Mouse (Mus musculus): ENCODE data around the gene H2-T23. TPM values are rescaled to one million over a fixed set of nuclear protein-coding genes. Genes with fewer than 3 reads are reported as not detected.

Gene H2-T23
- polyA plus RNA-seq, 1 experiment from 2014 or later, result 68.3 TPM

- TF ChIP-seq CTCF (IDR thresholded peaks at IDR 0.05; ENCODE audit: low read depth), result no peak
Observed at GRCm38 (mm10) chr17:36022098-36022497, 10.6 kb downstream of the H2-T23 start.

DNA sequence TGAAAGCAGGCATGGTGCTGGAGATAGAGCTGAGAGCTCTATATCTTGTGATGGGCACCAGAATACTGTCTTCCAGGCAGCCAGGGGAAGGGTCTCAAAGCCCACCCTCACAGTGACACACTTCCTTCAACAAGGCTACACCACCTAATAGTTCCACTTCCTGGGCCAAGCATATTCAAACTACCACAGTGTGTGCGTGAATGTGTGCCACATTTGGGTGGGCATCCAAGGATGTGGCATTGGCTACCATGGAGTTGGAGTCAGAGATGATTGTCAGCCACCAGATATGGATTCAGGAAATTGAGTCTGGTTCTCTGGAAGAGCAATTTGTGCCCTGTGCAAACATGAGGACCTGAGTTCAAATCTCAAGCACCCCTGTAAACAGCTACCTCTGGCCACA lies 11.3 kb downstream of the H2-T23 start:
- peak overlapping the region; percentile 65; the same call in 1 of the 2 replicates for H3K27ac ChIP-seq (ENCODE audit: low read depth, low read length)
- no peak overlapping the region for H3K9ac ChIP-seq (ENCODE audit: low read depth, low read length)
- H3K4me1 ChIP-seq (replicated peaks; ENCODE audit: control insufficient read depth, insufficient read depth, low read length), result 0 out of 2 replicates have a peak, but pooled peaks cover 3% of the 10 kb centered on the region
- H3K36me3 ChIP-seq (ENCODE audit: control insufficient read depth, insufficient read depth), result no peaks in the 10 kb centered on the region
- no peaks in the 10 kb centered on the region for H3K9me3 ChIP-seq (ENCODE audit: control insufficient read depth)
- H3K4me2 ChIP-seq (replicated peaks; ENCODE audit: low read depth), result peak overlapping the region; percentile 60
- H3K27me3 ChIP-seq (replicated peaks; ENCODE audit: control insufficient read depth, insufficient read depth, low read length), result no peaks in the 10 kb centered on the region
- H3K4me3 ChIP-seq (ENCODE audit: low read depth, low read length), result no peak overlapping the region
- TF ChIP-seq CTCF (IDR thresholded peaks at IDR 0.05; ENCODE audit: low read depth), result no peak
- WGBS, result 88% methylated on average over 1 of the region's 1 CpGs
- no peak for ATAC-seq

More at GRCm38 (mm10) chr17:36022098-36022497, 10.6 kb downstream of the H2-T23 start:
- H3K4me2 ChIP-seq (replicated peaks; ENCODE audit: low read depth), result no peak overlapping the region
- no peak overlapping the region for H3K27ac ChIP-seq (ENCODE audit: low read depth, low read length)
- no peak overlapping the region for H3K9ac ChIP-seq (ENCODE audit: low read depth, low read length)
- H3K4me1 ChIP-seq (replicated peaks; ENCODE audit: control insufficient read depth, insufficient read depth, low read length), result 0 out of 2 replicates have a peak, but pooled peaks cover 3% of the 10 kb centered on the region
- H3K4me3 ChIP-seq (ENCODE audit: low read depth, low read length), result no peak overlapping the region
- H3K27me3 ChIP-seq (replicated peaks; ENCODE audit: control insufficient read depth, insufficient read depth, low read length), result no peaks in the 10 kb centered on the region
- H3K9me3 ChIP-seq (ENCODE audit: control insufficient read depth), result no peaks in the 10 kb centered on the region
- 97% methylated on average over 9 of the region's 9 CpGs for WGBS
- ATAC-seq, result no peak
- no peaks in the 10 kb centered on the region for H3K36me3 ChIP-seq (ENCODE audit: control insufficient read depth, insufficient read depth)

DNA sequence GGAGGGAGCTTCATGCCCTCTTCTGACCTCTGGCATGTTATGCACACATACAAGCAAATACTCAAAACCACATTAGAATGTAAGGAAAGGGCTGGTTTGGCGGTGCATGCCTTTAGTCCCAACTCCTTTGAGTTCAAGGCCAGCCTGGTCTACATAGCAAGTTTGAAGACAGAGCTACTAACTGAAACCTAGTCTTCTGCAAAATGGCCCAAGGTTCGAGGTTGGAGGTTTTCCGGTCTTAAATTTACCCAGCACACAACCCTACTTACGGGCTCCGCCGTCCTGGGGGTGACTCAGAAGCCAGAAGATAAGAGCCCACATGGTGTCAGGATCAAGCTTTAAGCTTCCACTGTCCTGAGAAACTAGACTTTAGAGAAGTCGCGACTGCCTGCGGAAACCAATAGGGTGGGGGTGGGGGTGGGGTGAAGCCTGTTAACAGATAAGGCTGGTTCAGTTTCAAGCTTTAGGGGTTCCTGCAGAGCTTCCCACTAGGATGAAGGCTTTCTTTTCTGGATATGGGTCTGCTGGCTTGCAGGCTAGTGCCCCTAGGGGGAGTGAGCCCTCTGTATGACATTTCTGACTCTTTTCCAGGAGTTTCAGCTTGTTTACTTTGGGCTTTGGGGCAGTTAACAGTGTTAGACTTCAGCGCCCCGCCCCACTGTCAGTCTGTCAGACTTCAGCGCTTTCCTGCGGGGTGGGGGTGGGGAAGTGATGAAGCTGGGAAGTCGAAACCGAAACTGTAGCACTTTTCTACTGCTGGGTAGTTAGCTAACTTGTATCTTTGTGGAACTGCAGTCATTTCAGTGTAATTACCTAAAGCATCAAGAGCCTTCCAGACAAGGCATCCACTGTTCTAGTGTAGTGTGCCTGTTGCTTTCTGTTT lies 12.2 kb downstream of the H2-T23 start, which contains the start of gene H2-T24:
Gene H2-T24 (minus strand): TSS at position 370 of the 883 bp plus-strand sequence.
- peak; percentile 78 for ATAC-seq
- 21% methylated on average over 15 of the region's 15 CpGs for WGBS
- 0 out of 2 replicates have a peak within 1 kb of the TSS, but pooled peaks have one; percentile 31 for H3K9ac ChIP-seq (ENCODE audit: low read depth, low read length)
- TF ChIP-seq CTCF (IDR thresholded peaks at IDR 0.05; ENCODE audit: low read depth), result peak; percentile 57
- no peaks in the 10 kb centered on the region for H3K36me3 ChIP-seq (ENCODE audit: control insufficient read depth, insufficient read depth)
- H3K27ac ChIP-seq (ENCODE audit: low read depth, low read length), result peak within 1 kb of the TSS; percentile 65
- H3K4me2 ChIP-seq (replicated peaks; ENCODE audit: low read depth), result peak within 1 kb of the TSS; percentile 60
- H3K4me3 ChIP-seq (ENCODE audit: low read depth, low read length), result peak within 1 kb of the TSS; percentile 15; the same call in 1 of the 2 replicates
- H3K9me3 ChIP-seq (ENCODE audit: control insufficient read depth), result no peaks in the 10 kb centered on the region
- no peaks in the 10 kb centered on the region for H3K27me3 ChIP-seq (replicated peaks; ENCODE audit: control insufficient read depth, insufficient read depth, low read length)
- 0 out of 2 replicates have a peak, but pooled peaks cover 3% of the 10 kb centered on the region for H3K4me1 ChIP-seq (replicated peaks; ENCODE audit: control insufficient read depth, insufficient read depth, low read length)

DNA sequence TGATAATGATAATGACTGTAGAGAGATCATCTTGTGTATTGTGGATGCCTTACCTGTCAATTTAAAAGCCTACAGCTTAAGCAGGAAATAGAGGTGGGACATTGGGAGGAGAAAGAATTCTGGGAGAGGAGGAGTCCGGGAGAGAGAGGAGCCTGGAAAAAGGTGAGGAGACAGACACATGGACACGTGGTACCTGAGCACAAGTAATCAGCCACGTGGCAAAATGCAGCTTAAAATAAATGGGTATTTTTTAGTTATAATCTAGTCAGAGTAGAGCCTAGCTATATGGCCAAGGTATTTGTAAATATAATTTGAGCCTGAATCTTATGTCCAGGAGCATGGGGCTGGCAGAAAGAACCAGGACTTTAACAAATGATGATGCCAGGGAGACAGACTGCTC lies 13.1 kb downstream of the H2-T23 start:
- 70% methylated on average over 3 of the region's 3 CpGs for WGBS
- no peaks in the 10 kb centered on the region for H3K9me3 ChIP-seq (ENCODE audit: control insufficient read depth)
- TF ChIP-seq CTCF (IDR thresholded peaks at IDR 0.05; ENCODE audit: low read depth), result no peak
- H3K4me2 ChIP-seq (replicated peaks; ENCODE audit: low read depth), result peak overlapping the region; percentile 60
- 0 out of 2 replicates have a peak, but pooled peaks cover 3% of the 10 kb centered on the region for H3K4me1 ChIP-seq (replicated peaks; ENCODE audit: control insufficient read depth, insufficient read depth, low read length)
- H3K27ac ChIP-seq (ENCODE audit: low read depth, low read length), result no peak overlapping the region
- H3K36me3 ChIP-seq (ENCODE audit: control insufficient read depth, insufficient read depth), result peaks cover 7% of the 10 kb centered on the region; the same call in 1 of the 2 replicates
- 0 out of 2 replicates have a peak overlapping the region, but pooled peaks have one; percentile 15 for H3K4me3 ChIP-seq (ENCODE audit: low read depth, low read length)
- ATAC-seq, result no peak
- no peaks in the 10 kb centered on the region for H3K27me3 ChIP-seq (replicated peaks; ENCODE audit: control insufficient read depth, insufficient read depth, low read length)
- no peak overlapping the region for H3K9ac ChIP-seq (ENCODE audit: low read depth, low read length)

DNA sequence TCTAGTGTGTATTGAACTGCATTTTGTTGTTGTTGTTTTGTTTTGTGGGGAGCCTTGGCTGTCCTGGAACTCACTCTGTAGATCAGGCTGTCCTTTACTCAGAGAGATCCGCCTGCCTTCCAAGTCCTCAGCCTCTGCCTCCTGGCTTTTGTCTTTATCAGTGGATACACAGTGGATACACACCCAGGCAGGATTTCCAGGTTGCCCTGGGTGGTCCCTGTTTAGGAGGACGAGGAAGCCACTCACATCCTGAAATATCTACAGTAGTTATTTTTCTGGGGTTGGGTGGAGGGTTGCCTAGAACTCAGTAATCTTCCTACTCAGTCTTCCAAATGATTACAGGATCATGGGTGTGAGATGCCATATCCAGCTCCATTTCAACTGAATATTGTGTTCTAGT lies 13.7 kb downstream of the H2-T23 start:
- peaks cover 13% of the 10 kb centered on the region; the same call in 1 of the 2 replicates for H3K36me3 ChIP-seq (ENCODE audit: control insufficient read depth, insufficient read depth)
- TF ChIP-seq CTCF (IDR thresholded peaks at IDR 0.05; ENCODE audit: low read depth), result no peak
- no peak overlapping the region for H3K27ac ChIP-seq (ENCODE audit: low read depth, low read length)
- no peaks in the 10 kb centered on the region for H3K9me3 ChIP-seq (ENCODE audit: control insufficient read depth)
- 55% methylated on average over 2 of the region's 2 CpGs for WGBS
- H3K27me3 ChIP-seq (replicated peaks; ENCODE audit: control insufficient read depth, insufficient read depth, low read length), result no peaks in the 10 kb centered on the region
- H3K4me2 ChIP-seq (replicated peaks; ENCODE audit: low read depth), result no peak overlapping the region
- no peak for ATAC-seq
- H3K4me3 ChIP-seq (ENCODE audit: low read depth, low read length), result no peak overlapping the region
- 0 out of 2 replicates have a peak, but pooled peaks cover 3% of the 10 kb centered on the region for H3K4me1 ChIP-seq (replicated peaks; ENCODE audit: control insufficient read depth, insufficient read depth, low read length)
- no peak overlapping the region for H3K9ac ChIP-seq (ENCODE audit: low read depth, low read length)

- no peak overlapping the region; the same call in 1 of the 2 replicates for H3K27ac ChIP-seq (ENCODE audit: low read depth, low read length)
- WGBS, result 85% methylated on average over 5 of the region's 5 CpGs
- H3K27me3 ChIP-seq (replicated peaks; ENCODE audit: control insufficient read depth, insufficient read depth, low read length), result no peaks in the 10 kb centered on the region
- H3K36me3 ChIP-seq (ENCODE audit: control insufficient read depth, insufficient read depth), result peaks cover 13% of the 10 kb centered on the region; the same call in 1 of the 2 replicates
- no peaks in the 10 kb centered on the region for H3K9me3 ChIP-seq (ENCODE audit: control insufficient read depth)
- no peak overlapping the region for H3K4me3 ChIP-seq (ENCODE audit: low read depth, low read length)
- ATAC-seq, result no peak
- H3K4me2 ChIP-seq (replicated peaks; ENCODE audit: low read depth), result no peak overlapping the region
- no peak overlapping the region for H3K9ac ChIP-seq (ENCODE audit: low read depth, low read length)
- TF ChIP-seq CTCF (IDR thresholded peaks at IDR 0.05; ENCODE audit: low read depth), result no peak
- H3K4me1 ChIP-seq (replicated peaks; ENCODE audit: control insufficient read depth, insufficient read depth, low read length), result 0 out of 2 replicates have a peak, but pooled peaks cover 3% of the 10 kb centered on the region
Observed at GRCm38 (mm10) chr17:36017046-36017445, 15.6 kb downstream of the H2-T23 start.

Data from intestine, postnatal 0 days (tissue).